Mouse (Mus musculus): ENCODE data around the gene Diexf. TPM values are rescaled to one million over a fixed set of nuclear protein-coding genes. Genes with fewer than 3 reads are reported as not detected.

Diexf gene
- polyA plus RNA-seq (2012; rRNA removed) = 14.8 and 32.2 TPM in 2 replicates

GRCm38 (mm10) chr1:193129786-193130455 lies at the start of gene Diexf:
Gene Diexf, minus strand, starts transcription at chr1:193130272.

GRCm38 (mm10) chr1:193167746-193168145 lies 37.7 kb upstream of the Diexf start, which contains the start of gene A130010J15Rik:
Gene A130010J15Rik, plus strand, starts transcription at chr1:193168046.

GRCm38 (mm10) chr1:193152872-193153271 lies 22.8 kb upstream of the Diexf start, which contains the start of gene Irf6:
Gene Irf6, plus strand, starts transcription at chr1:193153111.

Other genes starting within 250 kb of the Diexf start
- 4.0 and 6.5 TPM in 2 replicates for gene Syt14, start 94.5 kb downstream of the Diexf start, polyA plus RNA-seq (2012; rRNA removed)
- 1.6 and 2.9 TPM in 2 replicates for gene Irf6, start 22.8 kb upstream of the Diexf start, polyA plus RNA-seq (2012; rRNA removed)
- 6.1 and 9.9 TPM in 2 replicates for gene A130010J15Rik, start 37.8 kb upstream of the Diexf start, polyA plus RNA-seq (2012; rRNA removed)
- gene Traf3ip3, start 71.4 kb upstream of the Diexf start, polyA plus RNA-seq (2012; rRNA removed) = 1.7 and 2.3 TPM in 2 replicates
- gene Lamb3, start 77.4 kb upstream of the Diexf start, polyA plus RNA-seq (2012; rRNA removed) = 0.41 and 0.58 TPM in 2 replicates
- gene Hsd11b1, start 133.8 kb upstream of the Diexf start, polyA plus RNA-seq (2012; rRNA removed) = 0.10 and 0.29 TPM in 2 replicates
- 15.7 and 20.5 TPM in 2 replicates for gene G0s2, start 142.9 kb upstream of the Diexf start, polyA plus RNA-seq (2012; rRNA removed)
- gene Camk1g, start 240.0 kb upstream of the Diexf start, polyA plus RNA-seq (2012; rRNA removed) = 10.0 and 14.9 TPM in 2 replicates